Mouse (Mus musculus): Measurements from ENCODE around the gene Wars.

Wars gene

GRCm38 (mm10) chr12:108826282-108826957 is 67.6 kb downstream of the Wars start:
- no peak for DNase-seq (ENCODE audit: low spot score in 2 of 2)

GRCm38 (mm10) chr12:108825561-108826224 is 68.3 kb downstream of the Wars start:
- DNase-seq (ENCODE audit: low spot score in 2 of 2): no peak

- DNase-seq (ENCODE audit: low spot score in 2 of 2): no peak
These were observed 69.6 kb downstream of the Wars start for GRCm38 (mm10) chr12:108824225-108824874.

GRCm38 (mm10) chr12:108823036-108823435 is 70.9 kb downstream of the Wars start:
- DNase-seq (ENCODE audit: low spot score in 2 of 2): no peak

GRCm38 (mm10) chr12:108820461-108820860 is 73.5 kb downstream of the Wars start:
- no peak for DNase-seq (ENCODE audit: low spot score in 2 of 2)

- no peak for DNase-seq (ENCODE audit: low spot score in 2 of 2)
These were observed 77.4 kb downstream of the Wars start for GRCm38 (mm10) chr12:108816569-108816968.

- no peak for DNase-seq (ENCODE audit: low spot score in 2 of 2)
These were observed 79.5 kb downstream of the Wars start for GRCm38 (mm10) chr12:108814470-108814869.

GRCm38 (mm10) chr12:108812463-108812862 is 81.5 kb downstream of the Wars start:
- DNase-seq (ENCODE audit: low spot score in 2 of 2): no peak

GRCm38 (mm10) chr12:108811133-108811532 is 82.8 kb downstream of the Wars start:
- no peak for DNase-seq (ENCODE audit: low spot score in 2 of 2)

GRCm38 (mm10) chr12:108810309-108810708 is 83.7 kb downstream of the Wars start:
- no peak for DNase-seq (ENCODE audit: low spot score in 2 of 2)

Measured in frontal cortex, postnatal 14 days (tissue).